In the genomic region with DNA sequence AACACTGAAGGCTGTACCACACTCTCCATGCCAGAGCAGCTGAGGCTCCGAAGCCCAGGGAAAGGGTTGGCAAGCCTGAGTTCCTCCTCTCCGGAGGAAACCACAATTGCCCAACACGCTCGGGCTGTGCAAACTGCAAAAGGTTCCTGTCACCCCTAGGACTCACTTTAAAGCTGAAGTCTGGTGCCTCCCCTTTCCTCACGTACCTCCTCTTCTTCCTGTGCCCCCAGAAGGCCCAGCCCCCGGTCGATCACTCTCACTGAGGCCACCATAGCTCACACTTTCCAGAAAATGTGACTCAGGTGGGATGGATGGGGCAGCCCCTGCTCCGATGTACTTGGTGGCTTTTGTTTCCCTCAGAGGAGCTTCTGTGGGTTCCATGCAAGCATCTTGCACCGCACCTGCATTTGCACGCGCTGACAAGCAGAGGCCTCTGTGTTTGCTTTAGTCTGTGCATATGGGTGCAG, we compare ENCODE assay signal across 11 mouse cellular contexts. TPM values are rescaled to one million over a fixed set of nuclear protein-coding genes. Genes with fewer than 3 reads are reported as not detected.
DNase-seq lines count a peak whose midpoint lies in the region; ATAC-seq lines count a peak whose summit lies in the region.
"Had no signal": no experiment of that assay in that cellular context is flagged by ENCODE, and none has a peak within 500 bp of the region (broad histone marks: within the 10 kb centered on the region; RNA-seq: fewer than 3 reads in every experiment).

A gene (minus strand): TSS at position 137 of the 467 bp plus-strand sequence.

- DNase-seq in lung, adult 18-20 months, result peak; percentile 45 to 49
- no peak for DNase-seq in lung, postnatal 10 days
- DNase-seq in liver, result peak; percentile 36
- DNase-seq in thymus, postnatal 4 days, result peak; percentile 72
- DNase-seq in Muller cell, postnatal 12 days (ENCODE audit: inconsistent ontology term), result no peak

- no peaks in the 10 kb centered on the region for H3K4me1 ChIP-seq in midbrain, embryonic 15.5 days
- H3K4me1 ChIP-seq in hindbrain, embryonic 16.5 days (ENCODE audit: control insufficient read depth, insufficient read depth, low read depth, low read length), result no peaks in the 10 kb centered on the region
- H3K4me1 ChIP-seq: hindbrain, embryonic 15.5 days had no signal

- H3K9me3 ChIP-seq in midbrain, embryonic 15.5 days, result no peaks in the 10 kb centered on the region
- H3K9me3 ChIP-seq in hindbrain, embryonic 16.5 days (ENCODE audit: control insufficient read depth, low read length), result no peaks in the 10 kb centered on the region
- H3K9me3 ChIP-seq: hindbrain, embryonic 15.5 days had no signal

- no peak within 1 kb of the TSS for H3K27ac ChIP-seq in midbrain, embryonic 15.5 days
- H3K27ac ChIP-seq in hindbrain, embryonic 16.5 days (ENCODE audit: low read depth, low read length), result no peak within 1 kb of the TSS
- H3K27ac ChIP-seq: hindbrain, embryonic 15.5 days had no signal

- H3K9ac ChIP-seq in midbrain, embryonic 15.5 days, result no peak within 1 kb of the TSS
- H3K9ac ChIP-seq in hindbrain, embryonic 16.5 days (ENCODE audit: low read depth, low read length), result no peak within 1 kb of the TSS
- H3K9ac ChIP-seq: hindbrain, embryonic 15.5 days had no signal

- H3K4me2 ChIP-seq in midbrain, embryonic 15.5 days, result no peak within 1 kb of the TSS
- H3K4me2 ChIP-seq in hindbrain, embryonic 16.5 days (ENCODE audit: low read length), result no peak within 1 kb of the TSS
- H3K4me2 ChIP-seq: hindbrain, embryonic 15.5 days had no signal

- 83% methylated on average over 11 of the region's 11 CpGs for WGBS in midbrain, embryonic 15.5 days
- 88% methylated on average over 11 of the region's 11 CpGs for WGBS in hindbrain, embryonic 16.5 days

- H3K27me3 ChIP-seq in midbrain, embryonic 15.5 days (replicated peaks), result no peaks in the 10 kb centered on the region
- H3K27me3 ChIP-seq in hindbrain, embryonic 16.5 days (replicated peaks; ENCODE audit: control insufficient read depth, insufficient read depth, low read length), result no peaks in the 10 kb centered on the region
- H3K27me3 ChIP-seq: hindbrain, embryonic 15.5 days had no signal

- H3K4me3 ChIP-seq in midbrain, embryonic 15.5 days, result no peak within 1 kb of the TSS
- H3K4me3 ChIP-seq in hindbrain, embryonic 16.5 days (ENCODE audit: low read length), result no peak within 1 kb of the TSS
- H3K4me3 ChIP-seq: hindbrain, embryonic 15.5 days had no signal

- no peaks in the 10 kb centered on the region for H3K36me3 ChIP-seq in midbrain, embryonic 15.5 days (replicated peaks)
- no peaks in the 10 kb centered on the region for H3K36me3 ChIP-seq in hindbrain, embryonic 16.5 days (ENCODE audit: control insufficient read depth, insufficient read depth, low read length)
- H3K36me3 ChIP-seq: hindbrain, embryonic 15.5 days had no signal

- ATAC-seq in megakaryocyte progenitor cell, adult 5-6 weeks (replicated peaks; ENCODE audit: poor library complexity), result peak; percentile 84
- no peak for ATAC-seq in midbrain, embryonic 15.5 days (replicated peaks)
- ATAC-seq in hindbrain, embryonic 16.5 days, result no peak

RNA-seq across cellular contexts. Expression of the gene that starts here (rescaled TPM):
- 2.1 and 3.5 TPM in 2 replicates for total RNA-seq in megakaryocyte progenitor cell, adult 5-6 weeks (2015)
- 6.2 and 6.8 TPM in 2 replicates for total RNA-seq in megakaryocyte progenitor cell, adult 5-6 weeks (2017)
- not detected in 2 replicates for polyA plus RNA-seq in midbrain, embryonic 15.5 days (2015; fragmentation: Nextera tagmentation; extraction: Ambion mirVana)
- not detected in 2 replicates for polyA plus RNA-seq in hindbrain, embryonic 16.5 days (2015; fragmentation: Nextera tagmentation; extraction: Ambion mirVana)
- total RNA-seq: left cerebral cortex, postnatal 14 days had no signal
- polyA plus RNA-seq: stomach, embryonic 14.5 days had no signal

Comparison
In these comparisons a context has a peak if more than half of its experiments do, and no peak if none do; other contexts are left out.
1. DNase-seq: peak in lung, adult 18-20 months (2 of 2), liver (single experiment) and thymus, postnatal 4 days (single experiment); none in lung, postnatal 10 days (single experiment) and Muller cell, postnatal 12 days (single experiment).